Mouse (Mus musculus): ENCODE measurements around the gene Gm17334. TPM values are rescaled to one million over a fixed set of nuclear protein-coding genes. Genes with fewer than 3 reads are reported as not detected.

Gene Gm17334
- polyA plus RNA-seq, 1 experiment from 2014 or later = not detected

GRCm38 (mm10) chr11:53809354-53809753 lies 36.4 kb upstream of the Gm17334 start:
- H3K9me3 ChIP-seq = no peaks in the 10 kb centered on the region
- no peak overlapping the region for H3K4me2 ChIP-seq
- 46% methylated on average over 5 of the region's 5 CpGs for WGBS
- H3K27ac ChIP-seq = no peak overlapping the region
- no peaks in the 10 kb centered on the region for H3K27me3 ChIP-seq
- no peaks in the 10 kb centered on the region for H3K4me1 ChIP-seq (replicated peaks)
- no peak for ATAC-seq (ENCODE audit: low FRiP score)
- H3K4me3 ChIP-seq = no peak overlapping the region
- no peak overlapping the region for H3K9ac ChIP-seq
- no peaks in the 10 kb centered on the region for H3K36me3 ChIP-seq

- no peak overlapping the region for H3K27ac ChIP-seq
- WGBS = 68% methylated on average over 9 of the region's 9 CpGs
- H3K4me3 ChIP-seq = no peak overlapping the region
- no peaks in the 10 kb centered on the region for H3K9me3 ChIP-seq
- ATAC-seq (ENCODE audit: low FRiP score) = no peak
- no peak overlapping the region for H3K9ac ChIP-seq
- no peaks in the 10 kb centered on the region for H3K27me3 ChIP-seq
- peaks cover 5% of the 10 kb centered on the region; the same call in 1 of the 2 replicates for H3K4me1 ChIP-seq (replicated peaks)
- no peaks in the 10 kb centered on the region for H3K36me3 ChIP-seq
- no peak overlapping the region for H3K4me2 ChIP-seq
Observed at GRCm38 (mm10) chr11:53805786-53806185, 32.8 kb upstream of the Gm17334 start.

DNA sequence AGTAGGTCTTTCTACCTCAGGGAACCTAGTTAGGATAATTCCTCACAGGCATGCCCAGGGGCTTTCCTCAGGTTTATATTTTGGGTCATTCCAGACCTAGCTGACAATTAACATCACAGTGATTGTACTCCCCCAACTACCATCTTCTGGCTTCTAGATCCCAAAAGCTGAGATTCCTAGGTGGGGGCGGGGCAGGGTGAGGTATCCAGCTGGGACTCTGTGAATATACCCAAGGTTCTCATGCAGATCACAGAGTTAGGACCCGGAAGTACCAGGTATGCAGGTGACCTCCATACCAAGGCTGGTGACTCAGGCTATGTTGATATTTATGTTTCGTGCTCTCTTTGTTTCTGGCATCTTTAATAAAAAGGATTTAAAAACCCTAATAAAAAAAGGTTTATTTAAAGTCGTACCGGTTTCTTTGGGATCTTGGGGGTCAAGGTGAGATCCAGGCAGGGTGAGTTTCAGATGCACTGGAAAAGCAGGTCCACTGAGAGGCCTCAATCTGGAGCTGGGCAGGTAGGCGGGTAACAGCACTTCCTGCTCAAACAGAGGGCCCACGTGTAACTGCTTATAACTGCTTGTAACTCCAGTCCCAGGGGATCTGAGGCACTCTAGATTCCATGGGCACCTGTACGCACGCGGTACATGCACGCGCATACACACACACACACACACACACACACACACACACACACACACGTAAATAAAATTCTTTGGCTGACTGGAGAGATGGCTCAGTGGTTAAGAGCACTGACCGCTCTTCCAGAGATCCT lies 31.8 kb upstream of the Gm17334 start:
- H3K27ac ChIP-seq = no peak overlapping the region
- no peak overlapping the region for H3K4me2 ChIP-seq
- ATAC-seq (ENCODE audit: low FRiP score) = no peak
- H3K36me3 ChIP-seq = no peaks in the 10 kb centered on the region
- no peak overlapping the region for H3K9ac ChIP-seq
- H3K4me1 ChIP-seq (replicated peaks) = peaks cover 5% of the 10 kb centered on the region; the same call in 1 of the 2 replicates
- no peaks in the 10 kb centered on the region for H3K27me3 ChIP-seq
- no peak overlapping the region for H3K4me3 ChIP-seq
- no peaks in the 10 kb centered on the region for H3K9me3 ChIP-seq
- 82% methylated on average over 14 of the region's 14 CpGs for WGBS

- Histone ChIP-seq H3K4me3 (no peak overlapping the region), H3K27me3 (no peaks in the 10 kb centered on the region), H3K4me1 (replicated peaks) (peaks cover 5% of the 10 kb centered on the region; the same call in 1 of the 2 replicates), H3K36me3 (no peaks in the 10 kb centered on the region), H3K9me3 (no peaks in the 10 kb centered on the region), H3K27ac (no peak overlapping the region), H3K9ac (no peak overlapping the region), H3K4me2 (no peak overlapping the region)
- 93% methylated on average over 6 of the region's 6 CpGs for WGBS
- no peak for ATAC-seq (ENCODE audit: low FRiP score)
Observed at GRCm38 (mm10) chr11:53803494-53803893, 30.5 kb upstream of the Gm17334 start.

DNA sequence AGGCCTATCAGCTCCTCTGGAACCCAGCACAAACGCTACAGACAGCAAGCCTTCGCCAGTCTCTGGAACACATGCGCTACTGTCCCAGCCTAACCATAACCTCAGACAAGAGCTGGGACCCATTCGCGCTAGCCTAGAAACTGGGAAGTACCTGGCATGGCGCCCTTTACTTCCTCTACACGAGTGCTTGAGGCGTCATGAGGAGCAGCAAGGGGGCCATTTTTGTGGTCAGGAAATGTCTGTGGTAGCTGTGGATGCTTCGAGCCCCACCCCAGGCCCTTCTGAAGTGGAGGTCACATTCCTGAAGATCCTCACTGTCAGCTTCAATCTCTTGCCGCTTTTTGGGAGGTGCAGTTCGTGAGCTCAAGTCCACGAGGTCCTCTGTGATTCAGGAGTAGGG lies 30.1 kb upstream of the Gm17334 start:
- Histone ChIP-seq H3K27me3 (no peaks in the 10 kb centered on the region), H3K27ac (no peak overlapping the region), H3K4me3 (no peak overlapping the region), H3K9me3 (no peaks in the 10 kb centered on the region), H3K4me1 (replicated peaks) (peaks cover 5% of the 10 kb centered on the region; the same call in 1 of the 2 replicates), H3K36me3 (no peaks in the 10 kb centered on the region), H3K4me2 (no peak overlapping the region), H3K9ac (no peak overlapping the region)
- 87% methylated on average over 12 of the region's 12 CpGs for WGBS
- ATAC-seq (ENCODE audit: low FRiP score) = no peak

DNA sequence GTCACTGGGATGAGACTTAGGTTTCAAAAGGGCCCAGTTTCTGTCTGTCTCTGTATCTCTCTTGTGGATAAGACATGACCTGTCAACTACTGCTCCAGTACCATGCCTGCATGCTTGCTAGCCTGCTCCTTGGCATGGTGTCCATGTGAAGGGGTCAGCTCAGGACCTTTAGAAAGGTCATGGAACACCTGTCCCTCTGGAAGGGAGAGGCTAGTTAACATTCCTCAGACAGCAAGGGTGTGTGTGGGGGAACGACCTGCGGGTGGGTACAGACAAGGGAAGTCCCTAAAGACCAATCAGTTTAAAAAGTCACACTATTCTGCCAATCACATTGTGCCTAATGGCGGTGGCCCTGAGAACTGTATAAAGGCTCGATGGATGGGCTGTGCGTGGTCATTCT lies 28.0 kb upstream of the Gm17334 start:
- Histone ChIP-seq H3K27me3 (no peaks in the 10 kb centered on the region), H3K36me3 (no peaks in the 10 kb centered on the region), H3K4me2 (no peak overlapping the region), H3K4me3 (no peak overlapping the region), H3K27ac (no peak overlapping the region), H3K9ac (no peak overlapping the region), H3K4me1 (replicated peaks) (peaks cover 16% of the 10 kb centered on the region), H3K9me3 (no peaks in the 10 kb centered on the region)
- WGBS = 82% methylated on average over 5 of the region's 5 CpGs
- ATAC-seq (ENCODE audit: low FRiP score) = no peak

DNA sequence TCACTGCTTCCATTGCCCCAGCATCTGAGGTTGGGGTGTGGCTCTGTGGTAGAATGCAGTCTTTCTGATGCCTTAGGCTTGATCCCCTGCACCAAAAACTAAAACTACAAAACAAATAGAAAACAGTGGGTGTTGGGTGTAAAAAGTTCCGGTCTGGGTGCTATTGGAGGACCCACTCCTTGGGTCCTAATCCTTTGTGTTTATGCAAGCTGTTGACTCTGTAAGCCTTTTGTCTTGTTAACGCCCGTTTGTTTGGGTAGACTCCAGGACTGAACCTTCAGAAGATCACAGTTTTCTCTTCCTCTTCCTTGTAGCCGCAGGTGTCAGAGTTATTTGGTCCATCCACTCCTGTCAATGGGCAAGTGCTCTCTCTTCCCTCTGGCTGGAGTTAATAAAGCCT lies 27.0 kb upstream of the Gm17334 start:
- Histone ChIP-seq H3K4me3 (no peak overlapping the region), H3K27ac (no peak overlapping the region), H3K9ac (no peak overlapping the region), H3K4me2 (no peak overlapping the region), H3K9me3 (no peaks in the 10 kb centered on the region), H3K27me3 (no peaks in the 10 kb centered on the region), H3K4me1 (replicated peaks) (peaks cover 24% of the 10 kb centered on the region), H3K36me3 (no peaks in the 10 kb centered on the region)
- 66% methylated on average over 4 of the region's 4 CpGs for WGBS
- no peak for ATAC-seq (ENCODE audit: low FRiP score)

DNA sequence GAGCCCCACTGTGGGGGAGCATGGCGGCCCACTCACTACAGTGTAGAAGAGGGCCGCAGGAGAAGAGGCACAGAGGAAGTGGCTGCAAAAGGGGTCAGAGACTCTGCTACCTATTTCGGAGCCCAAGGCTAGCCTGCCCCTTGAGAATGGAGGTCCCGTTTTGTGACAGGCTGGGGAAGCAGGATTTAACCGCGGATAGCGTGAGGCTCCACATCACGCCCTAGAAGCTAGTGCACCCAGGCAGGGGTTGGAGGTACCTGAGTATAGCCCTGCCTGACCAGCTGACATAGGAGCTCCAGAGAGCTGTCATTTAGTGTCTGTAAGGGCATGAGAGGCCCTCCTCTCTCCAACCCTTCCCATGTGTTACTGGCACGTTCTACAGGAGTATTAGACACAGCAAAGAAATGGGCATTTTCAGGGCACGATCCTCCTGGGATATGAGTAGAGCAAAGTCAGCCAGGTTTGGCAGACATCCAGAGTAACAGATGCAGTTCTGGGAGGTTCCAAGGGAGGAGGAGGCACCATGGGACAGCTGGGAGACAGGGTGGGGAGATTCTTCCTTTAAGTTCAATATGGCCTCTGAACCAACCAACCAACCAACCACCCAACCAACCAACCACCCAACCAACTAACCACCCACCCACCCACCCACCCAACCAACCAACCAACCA lies 25.2 kb upstream of the Gm17334 start:
- Histone ChIP-seq H3K4me3 (no peak overlapping the region), H3K9me3 (no peaks in the 10 kb centered on the region), H3K27me3 (no peaks in the 10 kb centered on the region), H3K9ac (no peak overlapping the region), H3K4me1 (replicated peaks) (peaks cover 26% of the 10 kb centered on the region), H3K36me3 (no peaks in the 10 kb centered on the region), H3K4me2 (no peak overlapping the region), H3K27ac (no peak overlapping the region)
- ATAC-seq (ENCODE audit: low FRiP score) = no peak
- WGBS = 89% methylated on average over 10 of the region's 10 CpGs

- H3K27ac ChIP-seq = no peak overlapping the region
- ATAC-seq (ENCODE audit: low FRiP score) = no peak
- no peaks in the 10 kb centered on the region for H3K9me3 ChIP-seq
- H3K27me3 ChIP-seq = no peaks in the 10 kb centered on the region
- H3K4me3 ChIP-seq = no peak overlapping the region
- no peaks in the 10 kb centered on the region for H3K36me3 ChIP-seq
- H3K9ac ChIP-seq = no peak overlapping the region
- H3K4me1 ChIP-seq (replicated peaks) = peaks cover 26% of the 10 kb centered on the region
- H3K4me2 ChIP-seq = no peak overlapping the region
- 55% methylated on average over 6 of the region's 6 CpGs for WGBS
Observed at GRCm38 (mm10) chr11:53797386-53797920, 24.5 kb upstream of the Gm17334 start.

GRCm38 (mm10) chr11:53796409-53797151 lies 23.6 kb upstream of the Gm17334 start:
- no peak for ATAC-seq (ENCODE audit: low FRiP score)
- 69% methylated on average over 12 of the region's 12 CpGs for WGBS
- Histone ChIP-seq H3K27ac (no peak overlapping the region), H3K4me2 (no peak overlapping the region), H3K4me3 (no peak overlapping the region), H3K9me3 (no peaks in the 10 kb centered on the region), H3K27me3 (no peaks in the 10 kb centered on the region), H3K9ac (no peak overlapping the region), H3K4me1 (replicated peaks) (peaks cover 22% of the 10 kb centered on the region), H3K36me3 (no peaks in the 10 kb centered on the region)

DNA sequence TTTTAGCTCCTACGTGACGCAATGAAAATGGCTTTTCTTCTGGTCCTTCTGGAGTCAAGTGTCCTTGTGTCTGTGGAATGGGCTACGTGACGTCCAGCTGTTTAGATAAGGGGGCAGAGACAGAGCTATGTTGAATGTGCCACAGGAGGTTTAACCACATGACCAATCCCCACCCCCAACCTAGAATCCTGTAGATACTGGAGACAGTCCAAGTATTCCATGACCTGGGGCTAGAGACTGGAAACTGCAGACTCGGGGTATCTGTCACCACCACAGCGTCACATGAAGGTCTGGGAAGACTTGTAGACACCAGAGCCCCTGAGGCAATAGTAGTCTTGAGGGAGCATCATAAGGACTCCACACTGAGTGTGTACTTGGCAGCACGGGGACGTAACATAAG lies 22.8 kb upstream of the Gm17334 start:
- H3K4me1 ChIP-seq (replicated peaks) = peaks cover 21% of the 10 kb centered on the region
- no peak overlapping the region for H3K4me3 ChIP-seq
- H3K27ac ChIP-seq = no peak overlapping the region
- H3K36me3 ChIP-seq = no peaks in the 10 kb centered on the region
- WGBS = 77% methylated on average over 8 of the region's 8 CpGs
- ATAC-seq (ENCODE audit: low FRiP score) = no peak
- H3K27me3 ChIP-seq = no peaks in the 10 kb centered on the region
- no peaks in the 10 kb centered on the region for H3K9me3 ChIP-seq
- no peak overlapping the region for H3K4me2 ChIP-seq
- H3K9ac ChIP-seq = no peak overlapping the region
